Mouse (Mus musculus) stomach, postnatal 0 days (tissue): ENCODE results near the gene Atp2a1.

Experiments
- CTCF ChIP-seq: IDR thresholded peaks from 2 replicates; pipeline ENCODE4 v1.5.1; 2016; ENCODE audit warnings: antibody characterized with exemption, low read depth, mild to moderate bottlenecking, moderate library complexity
- EP300 ChIP-seq: optimal IDR thresholded peaks from 2 replicates; pipeline ENCODE3; 2016; ENCODE audit warnings: antibody characterized with exemption

GRCm38 (mm10) chr7:126427323-126427860 is 35.5 kb downstream of the Atp2a1 start:
- TF ChIP-seq CTCF = no peak
- TF ChIP-seq EP300 = no peak
